Mouse (Mus musculus) brain, adult 2 months (tissue): ENCODE measurements at regions not wholly inside any gene's neighbourhood (a gene's known extent, or its start where the extent isn't known, plus 50 kb on each side); places are given as distances from the start of the nearest gene placed in this dataset.

Experiments used
- DNase-seq: peaks from one replicate; pipeline ENCODE4 v3.0.0; 2011; ENCODE audit warnings: low read depth, low spot score

DNA sequence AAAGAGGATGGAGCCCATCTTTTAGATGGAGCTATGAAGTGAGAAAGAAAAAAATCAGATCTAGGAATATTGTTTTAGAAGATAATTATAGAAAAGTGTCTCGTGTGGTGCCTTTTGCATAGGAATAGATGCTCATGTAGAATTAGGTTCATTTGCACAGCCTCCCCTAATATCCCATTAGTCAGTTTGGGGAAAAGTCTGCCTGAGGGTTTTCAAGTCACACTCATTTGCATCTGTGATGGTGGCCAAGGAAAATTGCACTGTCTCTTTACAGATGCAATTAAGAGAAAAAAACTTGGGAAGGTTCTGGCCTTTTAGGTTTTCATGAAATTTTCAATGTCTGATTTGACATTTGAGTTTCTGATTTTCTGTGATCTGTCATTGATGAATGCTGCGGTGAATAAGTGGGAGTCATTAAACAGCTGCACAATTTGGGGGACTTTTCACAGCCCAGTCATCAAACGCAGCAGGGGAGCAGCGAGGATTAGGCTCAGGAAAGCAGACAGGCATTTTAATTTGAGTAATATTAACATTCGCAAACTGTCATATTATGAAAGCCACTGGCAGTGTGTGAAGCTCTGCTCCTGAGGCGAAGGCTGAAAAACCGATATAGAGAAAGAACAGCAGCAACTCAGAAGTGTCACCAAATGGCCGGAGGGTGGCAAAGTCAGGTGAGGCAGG is 281.5 kb upstream of the Cxadr start:
- peak; percentile 13 for DNase-seq

DNA sequence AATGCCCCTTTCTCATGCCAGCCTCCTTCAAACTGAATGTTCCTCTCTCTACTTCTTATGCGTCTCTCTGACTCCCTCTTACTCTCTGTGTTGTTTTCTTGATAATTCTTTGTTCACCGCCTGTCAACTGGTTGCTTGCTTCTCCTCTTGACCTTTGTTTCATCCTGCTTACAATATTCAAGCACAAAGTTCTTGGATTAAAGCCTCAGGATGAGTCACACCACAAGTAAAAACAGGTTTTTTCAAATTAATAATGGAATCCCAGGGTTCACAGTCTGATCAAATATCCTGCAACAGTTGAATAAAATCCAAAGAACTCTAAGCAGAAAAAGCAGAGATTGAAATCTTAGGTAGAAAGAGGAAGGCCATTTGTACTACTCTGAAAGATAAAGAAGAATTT is 285.9 kb upstream of the Cxadr start:
- DNase-seq, result no peak

DNA sequence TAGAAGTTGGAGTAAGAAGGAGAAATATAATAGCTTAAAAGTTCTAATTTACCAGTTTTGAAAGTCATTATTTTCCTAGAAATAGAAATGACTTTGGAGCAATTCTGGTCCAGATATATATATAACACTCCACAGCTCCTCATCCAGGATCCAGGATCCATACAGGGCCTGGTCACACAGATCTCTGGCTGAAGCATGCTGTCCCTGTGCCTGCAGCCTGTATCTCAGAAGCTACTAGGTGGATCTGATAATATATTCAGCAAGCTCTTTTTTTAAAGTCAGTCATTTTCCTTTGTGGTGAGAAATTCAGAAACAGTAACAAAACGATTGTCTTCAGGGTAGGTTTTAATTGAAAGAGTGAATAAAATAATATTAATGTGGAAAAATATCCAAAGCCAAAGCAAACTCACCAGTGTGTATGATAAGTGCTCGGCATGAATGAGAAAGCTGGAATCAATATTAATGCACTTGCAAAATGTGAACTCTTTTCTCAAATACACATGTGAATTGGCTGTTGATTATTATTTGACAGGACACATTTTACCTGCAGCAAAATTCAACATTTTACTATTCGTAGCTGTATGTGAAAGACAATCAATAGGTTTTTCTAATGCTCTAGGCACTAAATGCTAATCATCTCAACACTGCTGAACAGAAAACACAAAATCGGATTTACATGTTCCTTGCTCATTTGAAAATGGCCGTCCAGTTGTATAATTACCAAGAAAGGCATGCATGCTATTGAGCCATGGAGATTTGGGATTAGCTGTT is 288.1 kb upstream of the Cxadr start:
- no peak for DNase-seq

DNA sequence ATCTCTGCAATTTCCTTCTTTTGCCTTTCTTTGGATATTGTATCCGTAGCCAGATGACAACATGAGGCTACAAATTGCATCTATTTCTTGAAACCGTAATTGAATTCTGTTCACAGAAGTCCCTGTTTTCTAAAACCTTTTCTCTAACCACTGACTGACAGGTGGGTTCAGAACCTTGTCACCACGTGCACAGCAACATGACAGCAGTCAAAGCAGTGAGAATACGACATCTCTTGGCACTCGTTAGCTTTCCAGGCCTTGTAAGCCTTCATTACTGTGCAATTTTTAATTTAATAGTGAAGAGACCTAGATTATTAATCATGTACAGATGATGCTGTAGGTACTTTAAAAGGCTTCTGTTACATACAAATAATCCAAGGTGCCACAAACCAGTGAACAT is 297.3 kb upstream of the Cxadr start:
- no peak for DNase-seq

DNA sequence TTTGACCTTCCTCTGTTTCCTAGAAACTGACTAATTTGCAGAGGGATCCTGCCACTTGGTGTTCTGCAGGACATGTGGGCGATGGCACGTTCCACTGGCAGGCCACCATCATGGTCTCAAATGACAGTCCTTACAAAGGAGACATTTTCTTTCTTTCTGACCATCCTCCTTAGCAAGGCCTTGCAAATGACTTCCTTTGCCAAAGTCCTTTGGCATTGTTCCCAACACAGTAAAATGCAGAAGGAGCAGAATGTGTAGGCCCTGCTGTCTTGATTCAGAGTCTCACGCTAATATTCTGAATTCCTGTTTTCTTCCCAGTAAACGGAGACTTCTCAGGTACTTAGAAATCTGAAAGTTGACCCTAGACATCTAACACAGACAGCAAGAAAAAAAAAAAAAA is 308.3 kb upstream of the Cxadr start:
- no peak for DNase-seq

DNA sequence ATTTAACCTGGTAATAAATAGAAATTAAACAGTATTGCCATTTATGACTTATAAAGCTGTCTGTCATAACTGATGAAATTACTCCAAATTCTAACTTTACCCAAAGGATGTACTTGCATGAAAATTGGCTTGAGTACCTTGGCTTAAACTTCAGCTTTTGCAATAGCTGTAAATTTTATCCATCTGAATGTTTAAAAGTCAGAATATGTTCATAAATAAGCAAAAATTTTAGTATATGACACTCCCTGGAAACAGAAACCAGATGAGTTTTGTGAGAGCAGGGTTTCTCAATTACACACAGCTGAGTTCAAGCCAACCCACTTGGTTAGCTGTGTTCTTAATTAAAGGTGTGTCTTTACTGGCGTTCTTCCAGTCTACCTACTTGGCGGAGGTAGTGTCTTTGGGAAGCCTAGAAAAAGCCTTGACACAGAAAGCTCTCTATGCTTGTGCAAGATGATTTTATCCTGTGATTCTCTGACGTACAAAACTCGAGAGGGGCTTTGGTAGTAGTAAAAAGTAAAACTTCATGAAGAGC is 311.4 kb upstream of the Cxadr start:
- no peak for DNase-seq

DNA sequence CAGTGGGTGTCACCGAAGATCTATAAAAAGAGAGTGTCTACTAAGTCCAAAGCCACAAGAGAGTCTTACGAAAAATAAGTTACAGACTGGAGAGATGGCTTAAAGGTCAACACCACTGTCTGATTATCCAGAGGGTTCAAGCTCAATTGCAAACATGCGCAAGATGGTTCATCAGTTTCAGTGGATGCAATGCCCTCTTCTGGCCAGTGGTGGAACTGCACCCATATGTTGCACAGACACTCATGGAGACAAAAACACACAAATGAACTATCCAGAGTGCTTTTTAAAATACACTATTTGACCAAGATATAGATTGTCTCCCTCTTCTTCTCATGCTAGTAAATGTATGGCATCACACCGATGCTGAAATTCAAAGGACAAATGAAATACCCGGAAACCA is 312.1 kb upstream of the Cxadr start:
- DNase-seq, result no peak

DNA sequence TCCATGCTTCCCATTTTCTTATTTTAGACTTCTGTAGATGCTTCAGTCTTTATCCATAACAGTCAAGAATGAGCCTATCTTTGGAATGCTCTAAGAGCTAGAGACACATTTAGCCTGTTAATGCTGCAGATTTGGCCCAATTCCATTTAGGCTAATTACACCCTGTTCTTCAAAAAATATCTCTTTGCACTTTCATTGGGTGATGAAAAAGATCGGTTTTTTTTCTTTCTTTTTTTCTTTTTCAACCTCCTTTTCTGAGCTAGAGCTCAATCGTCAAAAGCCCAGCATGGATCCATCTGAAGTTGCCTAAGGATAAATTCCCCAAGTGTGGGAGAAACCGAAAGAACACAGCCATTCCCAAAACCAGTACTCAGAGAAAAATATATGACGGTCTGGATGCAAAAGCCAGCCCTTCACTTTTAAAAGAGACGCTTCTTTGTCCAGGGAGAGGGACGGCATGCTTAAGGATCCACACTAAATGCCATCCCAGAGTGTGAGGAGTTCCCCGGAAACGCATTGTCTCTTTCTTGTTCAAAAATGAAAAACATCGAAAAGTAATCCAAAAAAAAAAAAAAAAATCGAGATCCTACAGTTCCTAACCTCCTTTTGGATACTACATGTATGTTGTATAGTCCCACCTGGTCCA is 314.3 kb upstream of the Cxadr start:
- peak; percentile 65 for DNase-seq

DNA sequence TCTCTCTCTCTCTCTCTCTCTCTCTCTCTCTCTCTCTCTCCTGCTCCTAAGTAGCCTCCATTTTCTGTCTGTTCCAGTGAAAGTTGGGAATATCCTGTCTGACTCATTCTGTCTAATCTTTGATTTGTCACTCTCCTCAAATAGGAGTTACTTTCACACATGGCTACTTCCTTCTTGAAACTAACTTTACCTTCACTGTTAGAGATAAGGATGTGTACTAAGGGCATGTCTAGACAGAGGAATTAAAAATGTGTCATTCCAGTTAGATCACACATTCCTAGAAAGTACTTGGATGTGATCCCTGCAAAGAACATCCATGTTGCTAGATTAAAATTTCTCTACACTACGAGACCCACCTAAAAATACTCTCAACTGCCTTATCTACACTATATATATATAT is 346.9 kb upstream of the Gm11146 start:
- no peak for DNase-seq

DNA sequence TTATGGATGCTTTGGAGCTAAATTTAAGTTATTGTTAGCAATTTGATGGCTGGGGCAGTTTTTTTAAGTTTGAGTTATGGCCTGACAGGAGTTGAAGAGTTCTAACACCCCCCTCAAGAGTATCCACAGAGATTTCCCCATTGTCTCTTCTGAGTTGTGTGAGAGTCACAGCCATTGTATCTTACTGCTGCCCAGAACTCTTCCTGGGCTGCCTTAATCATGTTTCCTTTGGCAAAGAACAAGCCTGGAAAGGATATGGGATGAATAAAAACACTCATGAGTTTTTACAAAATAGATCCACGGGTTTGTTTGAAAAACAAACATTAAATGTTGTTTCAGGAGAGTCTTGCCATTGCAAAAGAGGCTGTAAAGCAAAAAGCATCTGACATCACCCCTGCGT is 343.5 kb upstream of the Gm11146 start:
- no peak for DNase-seq

DNA sequence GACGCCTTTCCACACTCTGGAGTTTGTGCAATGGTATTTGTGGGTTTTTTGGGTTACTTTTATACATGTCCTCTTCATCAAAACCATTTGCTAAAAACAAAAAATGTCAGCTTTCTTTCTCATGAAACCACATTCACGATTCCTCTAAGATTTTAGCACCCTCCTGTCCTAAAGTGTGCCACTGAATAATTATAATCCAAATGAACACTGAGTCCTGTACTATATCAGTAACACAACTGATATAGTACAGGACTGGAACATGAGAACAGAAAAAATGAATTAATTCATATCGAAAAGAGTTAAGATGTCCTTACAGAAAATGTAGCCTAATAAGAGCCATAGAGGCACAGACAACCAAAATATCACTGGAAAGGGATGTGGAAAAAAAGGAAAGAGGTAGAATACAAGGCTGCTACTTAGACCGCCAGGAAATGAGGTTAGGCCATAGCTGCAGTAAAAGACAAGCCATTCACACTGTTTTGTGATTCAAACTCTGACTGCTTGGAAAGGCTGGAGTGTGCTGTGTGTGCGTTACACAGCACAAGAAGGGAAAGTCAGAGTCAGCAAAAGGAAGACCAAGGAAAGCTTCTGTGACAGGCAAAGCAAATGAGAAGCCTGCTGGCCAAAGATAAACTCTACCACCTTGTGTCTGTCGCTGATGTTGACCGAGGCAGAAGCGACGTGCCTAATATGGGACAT is 329.3 kb upstream of the Gm11146 start:
- DNase-seq, result peak; percentile 17

DNA sequence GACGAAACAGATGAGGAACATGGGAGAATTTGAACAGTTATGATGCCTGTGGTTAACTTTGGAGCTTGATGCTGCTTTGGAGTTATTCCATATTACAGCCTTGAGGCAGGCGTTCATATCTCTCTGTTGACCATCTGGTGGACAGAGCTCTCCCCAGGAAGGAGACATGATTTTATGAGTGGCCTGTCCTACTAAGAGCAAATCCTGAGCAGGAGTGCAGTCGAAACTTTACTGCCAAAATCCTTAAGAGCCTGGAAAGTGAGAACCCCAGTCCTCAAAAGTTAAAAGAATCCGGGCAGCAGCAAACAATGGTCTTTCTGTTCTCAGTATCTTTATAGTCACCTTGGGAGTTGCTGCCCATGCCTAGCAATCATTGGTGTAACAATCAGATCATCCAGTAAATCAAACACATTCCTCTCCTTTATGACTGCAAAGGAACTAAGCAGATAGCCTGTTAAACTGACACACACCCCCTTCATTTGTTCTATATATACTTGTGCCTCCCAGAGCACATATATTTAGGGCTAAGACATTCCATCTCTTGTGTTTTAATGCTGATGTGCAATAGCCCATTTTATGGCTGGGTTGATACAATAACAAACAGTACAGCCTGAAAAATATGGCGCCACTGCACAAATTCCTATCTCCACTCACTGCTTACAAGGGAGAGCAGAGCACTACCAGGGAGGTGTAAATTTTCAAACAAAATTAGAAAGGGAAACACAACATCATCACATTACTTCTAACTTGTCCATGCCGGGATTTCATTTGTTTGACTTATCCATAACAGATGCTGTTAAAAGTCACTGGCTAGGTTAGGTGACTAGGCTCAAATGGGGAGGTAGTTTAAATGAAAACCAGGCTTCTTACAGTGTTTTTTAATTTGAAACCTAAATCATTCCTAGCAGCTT is 312.5 kb upstream of the Gm11146 start:
- no peak for DNase-seq

DNA sequence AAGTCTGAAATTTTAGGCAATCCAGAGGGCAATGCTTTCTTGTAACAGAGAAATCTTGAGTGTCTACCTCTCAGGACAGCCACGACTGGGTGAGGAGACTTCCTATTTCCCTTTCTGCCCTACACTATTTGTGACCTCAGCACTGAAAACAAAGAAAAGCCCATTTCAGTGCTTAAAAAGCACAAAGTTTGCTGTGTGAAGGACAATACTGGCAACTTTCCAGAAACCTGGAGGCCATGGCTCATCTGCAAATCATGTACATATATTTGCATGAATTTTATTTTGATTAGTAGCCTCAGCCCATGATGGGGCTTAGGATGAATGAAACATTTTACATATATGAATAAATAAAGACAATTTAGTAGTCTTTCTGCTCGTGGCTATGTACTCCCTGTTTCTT is 292.4 kb upstream of the Gm11146 start:
- peak; percentile 9 for DNase-seq

DNA sequence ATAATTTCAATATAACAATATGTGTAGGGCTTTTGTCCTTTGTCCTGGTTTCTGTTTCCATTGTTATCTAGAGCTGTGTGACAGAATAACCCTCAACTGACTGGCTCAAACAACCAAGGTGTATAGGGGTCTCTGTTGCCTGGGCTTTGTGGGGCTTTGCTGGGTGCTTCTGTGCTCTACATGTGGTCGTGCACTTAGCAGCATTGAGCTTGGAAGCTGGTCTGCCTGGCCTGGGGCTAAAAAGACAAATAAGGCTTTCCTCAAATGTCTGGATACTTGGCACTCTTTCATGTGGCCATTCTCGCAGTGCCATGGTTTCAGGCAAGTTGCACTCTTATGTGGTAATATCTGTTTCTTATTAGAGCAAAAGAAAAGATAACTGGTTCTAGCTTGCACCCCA is 291.8 kb upstream of the Gm11146 start:
- no peak for DNase-seq

DNA sequence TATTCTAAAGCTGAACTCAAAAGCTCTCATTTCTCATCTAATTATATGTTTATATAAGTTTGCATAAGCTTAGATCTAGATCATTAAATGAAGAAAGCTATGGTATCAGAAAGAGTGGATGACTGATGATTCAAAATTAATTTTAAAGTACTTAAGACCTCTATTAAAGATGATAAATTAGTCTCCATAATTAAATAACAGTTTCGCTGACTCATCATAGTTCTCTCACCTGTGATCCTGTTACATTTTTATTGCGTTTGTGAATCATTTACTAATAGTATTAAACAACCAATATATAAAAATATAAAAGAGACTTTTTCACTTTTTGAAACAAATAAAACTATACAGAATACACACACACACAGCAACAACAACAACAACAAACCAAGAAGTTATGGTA is 290.8 kb upstream of the Gm11146 start:
- no peak for DNase-seq

DNA sequence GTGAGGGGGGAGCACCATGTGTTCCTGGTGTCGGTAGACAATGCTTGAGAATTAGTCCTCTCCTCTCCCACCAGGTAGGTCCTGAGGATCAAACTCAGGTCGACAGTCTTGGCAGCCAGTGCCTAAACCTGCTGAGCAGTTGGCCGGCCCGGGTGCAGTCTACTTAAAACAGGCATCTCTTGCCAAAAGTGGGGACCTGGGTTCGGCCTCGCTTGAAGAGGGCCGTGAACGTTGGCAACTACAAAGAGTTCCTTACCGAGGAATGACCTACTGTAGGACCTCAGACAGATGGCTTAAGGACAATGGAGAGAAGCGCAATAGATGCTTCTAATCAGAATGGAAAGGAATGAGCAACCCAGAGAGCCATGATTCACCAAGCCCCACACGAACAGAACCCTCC is 287.5 kb upstream of the Gm11146 start:
- peak; percentile 54 for DNase-seq

DNA sequence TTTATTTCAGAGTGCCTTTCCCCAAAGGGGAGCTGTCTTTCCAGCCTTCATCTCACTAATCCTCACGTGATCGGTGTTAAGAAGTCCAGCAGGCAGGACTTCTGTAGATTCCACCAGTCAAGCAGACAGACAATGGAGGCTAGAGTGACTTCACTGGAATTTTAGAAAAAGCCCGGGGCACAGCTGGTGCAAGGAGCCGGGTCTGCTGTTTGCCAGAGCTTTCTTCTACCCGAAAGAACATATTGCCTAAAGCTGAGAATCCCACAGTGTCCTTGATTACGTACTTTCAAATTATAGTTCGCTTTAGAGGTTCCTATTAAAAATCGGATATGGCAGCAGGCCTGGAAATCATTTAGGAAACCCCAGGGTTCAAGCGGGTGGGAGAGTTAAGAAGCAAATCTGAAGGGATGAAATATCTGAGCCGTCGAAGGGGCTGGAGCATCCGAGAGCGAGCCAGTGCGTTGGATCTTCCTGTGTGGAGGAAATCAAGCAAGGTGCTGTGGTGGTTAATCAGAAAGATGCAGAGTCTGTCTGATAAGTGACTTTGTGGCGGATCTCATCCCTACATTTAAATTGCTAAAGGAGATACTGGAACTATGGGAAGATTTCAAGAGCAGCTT is 283.3 kb upstream of the Gm11146 start:
- DNase-seq, result peak; percentile 3

DNA sequence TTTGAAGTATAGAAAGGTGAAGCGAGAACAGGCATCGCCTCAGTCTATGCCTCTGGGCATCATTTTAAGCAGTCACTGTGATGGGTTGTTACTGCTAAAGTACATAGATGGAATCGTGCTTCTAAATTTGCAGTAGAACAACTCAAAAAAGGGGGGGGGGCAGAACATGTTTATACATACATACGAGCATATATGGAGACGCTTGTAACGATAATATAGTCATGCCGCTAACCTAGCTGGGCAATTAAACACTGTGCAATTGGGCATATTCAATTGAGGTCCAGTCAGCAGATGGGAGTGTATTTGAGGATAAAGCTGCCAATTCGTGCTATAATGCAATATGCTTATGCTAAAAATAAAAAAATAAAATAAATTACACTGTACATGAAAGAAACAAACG is 282.6 kb upstream of the Gm11146 start:
- DNase-seq, result no peak

DNA sequence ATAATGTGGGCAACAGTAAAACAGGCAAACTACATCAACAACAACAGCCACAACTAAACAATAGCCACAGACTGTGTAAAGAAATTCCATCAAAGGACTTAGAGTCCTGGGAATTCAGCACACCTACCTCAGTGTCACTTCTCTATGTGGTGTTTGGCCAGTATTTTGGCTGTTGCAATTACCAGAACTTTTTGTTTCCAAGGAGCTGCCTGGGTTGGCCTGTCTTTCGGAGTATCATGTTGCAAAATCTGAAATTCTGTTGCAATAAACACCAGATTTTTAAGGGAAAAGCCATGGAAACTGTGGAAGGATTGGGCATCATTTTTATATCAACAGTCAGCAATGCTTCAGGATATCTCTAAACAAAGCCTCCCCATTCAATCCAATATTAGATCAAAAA is 275.1 kb upstream of the Gm11146 start:
- no peak for DNase-seq

DNA sequence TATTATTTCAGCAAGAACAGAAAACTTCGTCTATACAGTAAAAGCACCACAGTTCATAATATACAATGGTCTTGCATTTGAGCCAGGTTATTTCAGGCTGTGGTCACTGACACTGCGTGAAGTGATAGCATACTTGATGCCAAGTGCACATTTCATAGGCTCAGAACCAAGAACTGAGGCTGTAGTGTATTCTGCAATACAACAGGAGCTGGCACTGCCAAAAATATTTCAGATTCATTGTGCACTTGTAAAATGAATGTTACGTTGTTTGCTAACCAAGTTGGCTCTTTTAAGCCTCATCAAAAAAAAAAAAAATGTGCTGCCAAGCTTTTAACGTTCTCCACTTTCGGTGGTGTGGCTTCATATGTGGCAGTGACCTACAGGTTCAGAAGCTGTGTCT is 261.4 kb upstream of the Gm11146 start:
- DNase-seq, result peak; percentile 7
